Mouse (Mus musculus) cerebellum, adult 11-12 months (tissue): ENCODE results near the gene Nos2.
"Not testable (repeated sequence)": the region's sequence is repeated elsewhere in the genome, so short reads cannot be mapped to it uniquely, and the experiment has no call there.

Source experiments
- DNase-seq: peaks from one replicate; pipeline ENCODE4 v3.0.0; 2022

Gene Nos2

GRCm38 (mm10) chr11:78990875-78991543 lies 70.4 kb downstream of the Nos2 start:
- DNase-seq: not testable (repeated sequence)

- no peak for DNase-seq
Observed at GRCm38 (mm10) chr11:78999118-78999517, 78.5 kb downstream of the Nos2 start.

GRCm38 (mm10) chr11:79001871-79002270 lies 81.3 kb downstream of the Nos2 start:
- DNase-seq: no peak

GRCm38 (mm10) chr11:79002551-79002951 lies 82.0 kb downstream of the Nos2 start:
- DNase-seq: no peak

GRCm38 (mm10) chr11:79003053-79003768 lies 82.6 kb downstream of the Nos2 start:
- DNase-seq: no peak

GRCm38 (mm10) chr11:79003769-79004638 lies 83.4 kb downstream of the Nos2 start:
- no peak for DNase-seq

GRCm38 (mm10) chr11:79005578-79006394 lies 85.2 kb downstream of the Nos2 start:
- DNase-seq: no peak

GRCm38 (mm10) chr11:79006417-79006816 lies 85.8 kb downstream of the Nos2 start:
- no peak for DNase-seq

- DNase-seq: not testable (repeated sequence)
Observed at GRCm38 (mm10) chr11:79007356-79007755, 86.8 kb downstream of the Nos2 start.

GRCm38 (mm10) chr11:79008007-79008775 lies 87.6 kb downstream of the Nos2 start:
- DNase-seq: no peak

GRCm38 (mm10) chr11:79008891-79009290 lies 88.3 kb downstream of the Nos2 start:
- no peak for DNase-seq
